17 mouse cellular contexts compared by ENCODE assay signal in the genomic region with DNA sequence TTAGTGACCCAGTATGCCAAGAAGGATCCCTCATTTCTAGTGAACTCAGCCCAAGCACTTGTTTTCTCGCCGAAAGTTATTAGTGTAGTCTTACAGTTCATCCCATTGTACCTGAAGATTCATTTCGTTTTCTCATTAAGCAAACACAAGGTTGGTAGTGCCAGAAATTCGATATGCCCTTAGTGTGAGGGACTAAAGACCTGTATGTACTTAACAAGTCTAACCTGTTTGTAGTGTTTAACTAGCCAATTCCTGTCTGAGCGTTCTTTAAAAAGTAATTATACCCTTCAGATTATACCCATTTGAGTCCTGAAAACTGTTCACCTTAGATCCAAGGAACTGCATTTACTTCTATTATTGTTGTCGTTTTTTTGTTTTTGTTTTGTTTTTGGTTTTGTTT.
DNase-seq lines count a peak whose midpoint lies in the region; ATAC-seq lines count a peak whose summit lies in the region.
"Had no signal": no experiment of that assay in that cellular context is flagged by ENCODE, and none has a peak within 500 bp of the region (broad histone marks: within the 10 kb centered on the region; RNA-seq: fewer than 3 reads in every experiment).

No protein-coding gene starts in this region.

- H3K4me3 ChIP-seq in heart, embryonic 13.5 days = no peak overlapping the region
- H3K4me3 ChIP-seq in lung, embryonic 15.5 days = no peak overlapping the region
- no peak overlapping the region for H3K4me3 ChIP-seq in embryonic facial prominence, embryonic 15.5 days (replicated peaks)
- no peak overlapping the region for H3K4me3 ChIP-seq in stomach, embryonic 15.5 days (replicated peaks)
- H3K4me3 ChIP-seq: midbrain, embryonic 15.5 days had no signal

- 81% methylated on average over 6 of the region's 6 CpGs for WGBS in heart, embryonic 13.5 days
- WGBS in lung, embryonic 15.5 days = 69% methylated on average over 6 of the region's 6 CpGs
- WGBS in embryonic facial prominence, embryonic 15.5 days = 63% methylated on average over 6 of the region's 6 CpGs
- WGBS in stomach, embryonic 15.5 days = 67% methylated on average over 6 of the region's 6 CpGs

- peak overlapping the region; percentile 58; the same call in 1 of the 2 replicates for H3K9ac ChIP-seq in heart, embryonic 13.5 days
- H3K9ac ChIP-seq in lung, embryonic 15.5 days = no peak overlapping the region
- H3K9ac ChIP-seq in embryonic facial prominence, embryonic 15.5 days = no peak overlapping the region
- H3K9ac ChIP-seq in stomach, embryonic 15.5 days = no peak overlapping the region
- H3K9ac ChIP-seq: midbrain, embryonic 15.5 days had no signal

- ATAC-seq in heart, embryonic 13.5 days (ENCODE audit: extremely low read depth, insufficient number of reproducible peaks, low FRiP score, low TSS enrichment) = no peak
- no peak for ATAC-seq in lung, embryonic 15.5 days (ENCODE audit: borderline replicate concordance, extremely low read depth, low FRiP score, low TSS enrichment)
- ATAC-seq in embryonic facial prominence, embryonic 15.5 days (ENCODE audit: insufficient number of reproducible peaks, low FRiP score, low TSS enrichment, low read depth) = 0 out of 2 replicates have a peak, but pooled peaks have one; percentile 60
- ATAC-seq in stomach, embryonic 15.5 days (ENCODE audit: insufficient read depth, low FRiP score, low read depth) = peak; percentile 54; the same call in 1 of the 2 replicates
- no peak for ATAC-seq in activated CD4-positive, CD25-positive, alpha-beta regulatory T cell, adult 4 months
- ATAC-seq: forebrain, embryonic 14.5 days; hindbrain, postnatal 0 days; midbrain, embryonic 15.5 days; Patski had no signal

- no peak overlapping the region for H3K4me2 ChIP-seq in heart, embryonic 13.5 days
- H3K4me2 ChIP-seq in lung, embryonic 15.5 days = peak overlapping the region; percentile 46
- H3K4me2 ChIP-seq in embryonic facial prominence, embryonic 15.5 days (replicated peaks) = no peak overlapping the region
- H3K4me2 ChIP-seq in stomach, embryonic 15.5 days = no peak overlapping the region
- H3K4me2 ChIP-seq: midbrain, embryonic 15.5 days had no signal

- H3K4me1 ChIP-seq in heart, embryonic 13.5 days = peaks cover 71% of the 10 kb centered on the region
- H3K4me1 ChIP-seq in lung, embryonic 15.5 days = peaks cover 36% of the 10 kb centered on the region
- H3K4me1 ChIP-seq in embryonic facial prominence, embryonic 15.5 days = no peaks in the 10 kb centered on the region
- 0 out of 2 replicates have a peak, but pooled peaks cover 6% of the 10 kb centered on the region for H3K4me1 ChIP-seq in stomach, embryonic 15.5 days
- H3K4me1 ChIP-seq: midbrain, embryonic 15.5 days had no signal

- H3K36me3 ChIP-seq in heart, embryonic 13.5 days = peaks cover 47% of the 10 kb centered on the region
- H3K36me3 ChIP-seq in lung, embryonic 15.5 days = 0 out of 2 replicates have a peak, but pooled peaks cover 5% of the 10 kb centered on the region
- H3K36me3 ChIP-seq in embryonic facial prominence, embryonic 15.5 days = 0 out of 2 replicates have a peak, but pooled peaks cover 12% of the 10 kb centered on the region
- no peaks in the 10 kb centered on the region for H3K36me3 ChIP-seq in stomach, embryonic 15.5 days
- H3K36me3 ChIP-seq: midbrain, embryonic 15.5 days had no signal

- DNase-seq in heart, adult 18-20 months = no peak
- no peak for DNase-seq in lung, postnatal 10 days
- DNase-seq in neural tube, embryonic 10.5 days (ENCODE audit: extremely low spot score, low spot score) = no peak
- DNase-seq: cerebellum, postnatal 36 days; kidney, adult 8-10 months; layer of hippocampus, postnatal 36 days; left cerebral cortex, postnatal 4 days; right cerebral cortex, postnatal 14 days had no signal

- peak overlapping the region; percentile 81 for H3K27ac ChIP-seq in heart, embryonic 13.5 days (replicated peaks)
- peak overlapping the region; percentile 84 for H3K27ac ChIP-seq in lung, embryonic 15.5 days
- peak overlapping the region; percentile 13 for H3K27ac ChIP-seq in embryonic facial prominence, embryonic 15.5 days (replicated peaks)
- peak overlapping the region; percentile 73 for H3K27ac ChIP-seq in stomach, embryonic 15.5 days
- H3K27ac ChIP-seq: hindbrain, postnatal 0 days; midbrain, embryonic 15.5 days had no signal

- H3K27me3 ChIP-seq in heart, embryonic 13.5 days (replicated peaks) = no peaks in the 10 kb centered on the region
- no peaks in the 10 kb centered on the region for H3K27me3 ChIP-seq in lung, embryonic 15.5 days
- no peaks in the 10 kb centered on the region for H3K27me3 ChIP-seq in embryonic facial prominence, embryonic 15.5 days
- H3K27me3 ChIP-seq in stomach, embryonic 15.5 days (replicated peaks) = no peaks in the 10 kb centered on the region
- H3K27me3 ChIP-seq: midbrain, embryonic 15.5 days; Patski had no signal

- no peaks in the 10 kb centered on the region for H3K9me3 ChIP-seq in heart, embryonic 13.5 days
- no peaks in the 10 kb centered on the region for H3K9me3 ChIP-seq in lung, embryonic 15.5 days
- no peaks in the 10 kb centered on the region for H3K9me3 ChIP-seq in embryonic facial prominence, embryonic 15.5 days (replicated peaks)
- no peaks in the 10 kb centered on the region for H3K9me3 ChIP-seq in stomach, embryonic 15.5 days
- H3K9me3 ChIP-seq: midbrain, embryonic 15.5 days had no signal

Comparison
In these comparisons a context has a peak if more than half of its experiments do, and no peak if none do; other contexts are left out.
1. ATAC-seq: peak in embryonic facial prominence, embryonic 15.5 days (single experiment) and stomach, embryonic 15.5 days (single experiment); none in heart, embryonic 13.5 days (single experiment), lung, embryonic 15.5 days (single experiment) and activated CD4-positive, CD25-positive, alpha-beta regulatory T cell, adult 4 months (single experiment).
2. H3K27ac ChIP-seq: peak in every context shown above with its lines; median percentile 84 in lung, embryonic 15.5 days; 81 in heart, embryonic 13.5 days; 73 in stomach, embryonic 15.5 days; 13 in embryonic facial prominence, embryonic 15.5 days.